Mouse (Mus musculus) intestine, postnatal 0 days (tissue): ENCODE results near the gene Atg101. TPM values are rescaled to one million over a fixed set of nuclear protein-coding genes. Genes with fewer than 3 reads are reported as not detected.

ENCODE experiments used
- ATAC-seq: fragments of 200-750 bp; cut with Nextera tagmentation; 2 replicates; pipeline ENCODE4 v1.8.0; 2017; ENCODE audit warnings: mild to moderate bottlenecking, moderate TSS enrichment, moderate library complexity
- H3K27ac ChIP-seq: fragments of 300-500 bp; sonication (generic); 2 replicates; pipeline ENCODE4 v1.5.1; 2014; ENCODE audit warnings: mild to moderate bottlenecking, low read depth, low read length, moderate library complexity
- H3K27me3 ChIP-seq: fragments of 300-500 bp; sonication (generic); replicated peaks from 2 replicates; pipeline ENCODE4 v1.6.1; 2014; ENCODE audit warnings: low read length, mixed read lengths; ENCODE audit not compliant: control insufficient read depth, insufficient read depth
- H3K36me3 ChIP-seq: fragments of 300-500 bp; sonication (generic); 2 replicates; pipeline ENCODE4 v1.6.1; 2014; ENCODE audit warnings: mild to moderate bottlenecking, moderate library complexity; ENCODE audit not compliant: control insufficient read depth, insufficient read depth
- H3K4me1 ChIP-seq: fragments of 300-500 bp; sonication (generic); replicated peaks from 2 replicates; pipeline ENCODE4 v1.6.1; 2014; ENCODE audit warnings: antibody characterized with exemption, low read length, mixed read lengths; ENCODE audit not compliant: control insufficient read depth, insufficient read depth
- H3K4me2 ChIP-seq: fragments of 300-500 bp; sonication (generic); replicated peaks from 2 replicates; pipeline ENCODE4 v1.6.1; 2014; ENCODE audit warnings: low read depth, mild to moderate bottlenecking, moderate library complexity
- H3K4me3 ChIP-seq: fragments of 300-500 bp; sonication (generic); 2 replicates; pipeline ENCODE4 v1.5.1; 2014; ENCODE audit warnings: low read depth, low read length
- H3K9ac ChIP-seq: fragments of 300-500 bp; sonication (generic); 2 replicates; pipeline ENCODE4 v1.6.1; 2014; ENCODE audit warnings: mild to moderate bottlenecking, low read depth, low read length
- H3K9me3 ChIP-seq: fragments of 300-500 bp; sonication (generic); 2 replicates; pipeline ENCODE4 v1.6.1; 2016; ENCODE audit warnings: mixed run types; ENCODE audit not compliant: control insufficient read depth
- CTCF ChIP-seq: sonication (generic); IDR thresholded peaks from 2 replicates; pipeline ENCODE4 v1.5.1; 2016; ENCODE audit warnings: low read depth, mild to moderate bottlenecking, control low read depth, antibody characterized with exemption, moderate library complexity
- WGBS: fragments of 180-500 bp; shearing (Covaris S2); extraction: QIAGEN DNeasy Blood & Tissue Kit; methylation state at CpG from one replicate; pipeline ENCODE4 v1.1.7; 2014; 5-methylcytosine and 5-hydroxymethylcytosine counted together
- polyA plus RNA-seq: library from polyadenylated mRNA; unstranded; fragments of >200 nt; fragmentation: Nextera tagmentation; extraction: Ambion mirVana; gene quantifications from 2 replicates; pipeline ENCODE4 v1.2.1, GENCODE M21; 2015

Gene Atg101
- polyA plus RNA-seq, 1 experiment from 2014 or later: 50.9 TPM

- peaks cover 8% of the 10 kb centered on the region; the same call in 1 of the 2 replicates for H3K4me1 ChIP-seq
- TF ChIP-seq CTCF: no peak
- H3K4me2 ChIP-seq: no peak overlapping the region
- no peak for ATAC-seq
- H3K27ac ChIP-seq: no peak overlapping the region
- no peaks in the 10 kb centered on the region for H3K9me3 ChIP-seq
- no peak overlapping the region for H3K9ac ChIP-seq
- no peak overlapping the region for H3K4me3 ChIP-seq
- WGBS: 72% methylated on average over 3 of the region's 3 CpGs
- H3K36me3 ChIP-seq: no peaks in the 10 kb centered on the region
- H3K27me3 ChIP-seq: no peaks in the 10 kb centered on the region
These were observed 40.1 kb upstream of the Atg101 start for GRCm38 (mm10) chr15:101244012-101244411.

GRCm38 (mm10) chr15:101246231-101247154, 37.6 kb upstream of the Atg101 start:
- TF ChIP-seq CTCF: peak; percentile 65

GRCm38 (mm10) chr15:101247155-101247498, 36.9 kb upstream of the Atg101 start:
- Histone ChIP-seq H3K4me2 (peak overlapping the region; percentile 58; the same call in 1 of the 2 replicates), H3K4me1 (0 out of 2 replicates have a peak, but pooled peaks cover 8% of the 10 kb centered on the region), H3K9ac (no peak overlapping the region)

More at GRCm38 (mm10) chr15:101246231-101247154, 37.6 kb upstream of the Atg101 start:
- WGBS: 1% methylated on average over 54 of the region's 56 CpGs
- Histone ChIP-seq H3K36me3 (no peaks in the 10 kb centered on the region), H3K4me3 (peak overlapping the region; percentile 25), H3K4me1 (0 out of 2 replicates have a peak, but pooled peaks cover 8% of the 10 kb centered on the region), H3K9ac (0 out of 2 replicates have a peak overlapping the region, but pooled peaks have one; percentile 38), H3K9me3 (no peaks in the 10 kb centered on the region), H3K27ac (peak overlapping the region; percentile 86), H3K27me3 (no peaks in the 10 kb centered on the region), H3K4me2 (peak overlapping the region; percentile 58)
- peak; percentile 97 for ATAC-seq

GRCm38 (mm10) chr15:101248029-101248710, 35.9 kb upstream of the Atg101 start:
- H3K27ac ChIP-seq: no peak overlapping the region; the same call in 1 of the 2 replicates
- no peak overlapping the region for H3K4me3 ChIP-seq
- no peak overlapping the region for H3K4me2 ChIP-seq
- 0 out of 2 replicates have a peak, but pooled peaks cover 8% of the 10 kb centered on the region for H3K4me1 ChIP-seq
- no peaks in the 10 kb centered on the region for H3K27me3 ChIP-seq
- 66% methylated on average over 5 of the region's 5 CpGs for WGBS
- no peak for TF ChIP-seq CTCF
- no peaks in the 10 kb centered on the region for H3K36me3 ChIP-seq
- ATAC-seq: no peak
- no peak overlapping the region for H3K9ac ChIP-seq
- no peaks in the 10 kb centered on the region for H3K9me3 ChIP-seq

More at GRCm38 (mm10) chr15:101247155-101247498, 36.9 kb upstream of the Atg101 start:
- no peak overlapping the region for H3K27ac ChIP-seq
- WGBS: 71% methylated on average over 1 of the region's 1 CpGs
- H3K27me3 ChIP-seq: no peaks in the 10 kb centered on the region
- H3K36me3 ChIP-seq: no peaks in the 10 kb centered on the region
- ATAC-seq: no peak
- TF ChIP-seq CTCF: no peak
- H3K4me3 ChIP-seq: no peak overlapping the region
- H3K9me3 ChIP-seq: no peaks in the 10 kb centered on the region

GRCm38 (mm10) chr15:101250220-101250800, 33.8 kb upstream of the Atg101 start:
- no peak for TF ChIP-seq CTCF
- 79% methylated on average over 9 of the region's 9 CpGs for WGBS
- no peak overlapping the region for H3K4me2 ChIP-seq

GRCm38 (mm10) chr15:101251930-101252329, 32.1 kb upstream of the Atg101 start:
- H3K4me2 ChIP-seq: no peak overlapping the region
- H3K27me3 ChIP-seq: no peaks in the 10 kb centered on the region
- TF ChIP-seq CTCF: no peak

More at GRCm38 (mm10) chr15:101250220-101250800, 33.8 kb upstream of the Atg101 start:
- no peak for ATAC-seq
- 0 out of 2 replicates have a peak, but pooled peaks cover 8% of the 10 kb centered on the region for H3K4me1 ChIP-seq
- H3K9ac ChIP-seq: no peak overlapping the region
- H3K27ac ChIP-seq: no peak overlapping the region
- H3K9me3 ChIP-seq: no peaks in the 10 kb centered on the region
- H3K4me3 ChIP-seq: no peak overlapping the region
- H3K27me3 ChIP-seq: no peaks in the 10 kb centered on the region
- no peaks in the 10 kb centered on the region for H3K36me3 ChIP-seq

More at GRCm38 (mm10) chr15:101251930-101252329, 32.1 kb upstream of the Atg101 start:
- no peaks in the 10 kb centered on the region for H3K9me3 ChIP-seq
- H3K36me3 ChIP-seq: no peaks in the 10 kb centered on the region
- no peak for ATAC-seq
- WGBS: 85% methylated on average over 5 of the region's 5 CpGs
- no peak overlapping the region for H3K27ac ChIP-seq
- 0 out of 2 replicates have a peak, but pooled peaks cover 8% of the 10 kb centered on the region for H3K4me1 ChIP-seq
- no peak overlapping the region for H3K4me3 ChIP-seq
- H3K9ac ChIP-seq: no peak overlapping the region
